Mouse (Mus musculus) kidney, embryonic 15.5 days (tissue): ENCODE data around the gene Cse1l. TPM values are rescaled to one million over a fixed set of nuclear protein-coding genes. Genes with fewer than 3 reads are reported as not detected.

Experiments used
- ATAC-seq: fragments of 200-750 bp; cut with Nextera tagmentation; replicated peaks from 2 replicates; pipeline ENCODE4 v1.8.0; 2017; ENCODE audit warnings: moderate TSS enrichment; ENCODE audit not compliant: low FRiP score
- H3K27ac ChIP-seq: fragments of 300-500 bp; sonication (generic); 2 replicates; pipeline ENCODE4 v1.5.1; 2015; ENCODE audit warnings: mild to moderate bottlenecking, inconsistent platforms
- H3K27me3 ChIP-seq: fragments of 300-500 bp; sonication (generic); 2 replicates; pipeline ENCODE4 v1.6.1; 2015; ENCODE audit warnings: inconsistent platforms
- H3K36me3 ChIP-seq: fragments of 300-500 bp; sonication (generic); 2 replicates; pipeline ENCODE4 v1.6.1; 2015; ENCODE audit warnings: inconsistent platforms
- H3K4me1 ChIP-seq: fragments of 300-500 bp; sonication (generic); 2 replicates; pipeline ENCODE4 v1.6.1; 2015; ENCODE audit warnings: inconsistent platforms
- H3K4me2 ChIP-seq: fragments of 300-500 bp; sonication (generic); 2 replicates; pipeline ENCODE4 v1.6.1; 2015; ENCODE audit warnings: moderate library complexity, mild to moderate bottlenecking, inconsistent platforms
- H3K4me3 ChIP-seq: fragments of 300-500 bp; sonication (generic); replicated peaks from 2 replicates; pipeline ENCODE4 v1.5.1; 2015; ENCODE audit warnings: mild to moderate bottlenecking, inconsistent platforms
- H3K9ac ChIP-seq: fragments of 300-500 bp; sonication (generic); 2 replicates; pipeline ENCODE4 v1.6.1; 2015; ENCODE audit warnings: mild to moderate bottlenecking, inconsistent platforms
- H3K9me3 ChIP-seq: fragments of 300-500 bp; sonication (generic); replicated peaks from 2 replicates; pipeline ENCODE4 v1.6.1; 2016; ENCODE audit warnings: inconsistent platforms
- WGBS: fragments of 180-500 bp; shearing (Covaris S2); methylation state at CpG from one replicate; pipeline ENCODE4 v1.1.7; 2015; ENCODE audit warnings: mixed read lengths; 5-methylcytosine and 5-hydroxymethylcytosine counted together
- polyA plus RNA-seq: library from polyadenylated mRNA; unstranded; fragments of >200 nt; fragmentation: Nextera tagmentation; extraction: Ambion mirVana; gene quantifications from 2 replicates; pipeline ENCODE4 v1.2.1, GENCODE M21; 2015

The Cse1l gene
- polyA plus RNA-seq, 1 experiment from 2014 or later, result 138 TPM

DNA sequence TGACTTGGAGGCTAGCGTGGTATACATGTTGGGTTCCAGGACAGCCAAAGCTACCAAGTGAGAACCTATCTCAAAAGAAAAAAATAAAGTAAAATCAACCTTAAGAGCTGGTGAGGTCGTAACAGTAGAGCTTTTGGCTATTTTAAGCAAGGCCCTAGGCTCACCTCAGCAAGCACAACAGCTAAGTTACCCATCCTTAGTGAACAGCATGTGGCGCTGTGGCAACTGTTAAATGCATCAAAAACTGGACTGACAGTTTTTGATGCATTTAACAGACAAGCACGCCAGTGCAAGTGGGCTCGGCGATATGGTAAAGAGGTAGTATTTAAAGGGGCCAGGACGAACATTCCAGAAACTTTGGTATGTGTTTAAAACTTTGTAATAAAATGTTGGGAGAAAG lies 85.0 kb downstream of the Cse1l start:
- no peak overlapping the region for H3K9ac ChIP-seq

DNA sequence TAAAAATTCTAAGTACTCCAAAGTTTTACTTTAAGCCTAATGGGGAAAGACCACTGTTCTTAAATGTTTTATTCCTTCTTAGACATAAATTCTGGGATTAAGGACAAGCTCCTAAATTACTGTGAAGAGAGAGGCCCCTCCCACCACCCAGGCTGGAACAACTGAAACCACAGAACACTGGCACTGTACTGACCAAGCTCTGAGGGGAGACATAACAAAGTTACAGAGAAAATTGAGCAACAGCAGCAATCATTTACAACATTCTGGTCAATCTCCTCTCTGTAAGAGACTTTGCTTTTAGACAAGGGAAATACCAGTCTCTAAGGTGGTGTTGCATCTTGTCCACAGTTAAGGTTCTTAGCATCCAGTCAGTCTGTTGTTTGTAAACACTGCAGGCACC lies 86.1 kb downstream of the Cse1l start:
- Histone ChIP-seq H3K27ac (no peak overlapping the region), H3K9ac (no peak overlapping the region), H3K27me3 (no peaks in the 10 kb centered on the region), H3K9me3 (no peaks in the 10 kb centered on the region), H3K4me3 (no peak overlapping the region), H3K4me2 (no peak overlapping the region), H3K36me3 (no peaks in the 10 kb centered on the region), H3K4me1 (peaks cover 57% of the 10 kb centered on the region)
- no peak for ATAC-seq

More for the DNA sequence above, 85.0 kb downstream of the Cse1l start:
- no peak for ATAC-seq
- no peaks in the 10 kb centered on the region for H3K27me3 ChIP-seq
- no peak overlapping the region for H3K27ac ChIP-seq
- peaks cover 51% of the 10 kb centered on the region for H3K4me1 ChIP-seq
- no peaks in the 10 kb centered on the region for H3K36me3 ChIP-seq
- no peaks in the 10 kb centered on the region for H3K9me3 ChIP-seq
- no peak overlapping the region for H3K4me3 ChIP-seq
- WGBS, result 77% methylated on average over 7 of the region's 7 CpGs
- no peak overlapping the region for H3K4me2 ChIP-seq

DNA sequence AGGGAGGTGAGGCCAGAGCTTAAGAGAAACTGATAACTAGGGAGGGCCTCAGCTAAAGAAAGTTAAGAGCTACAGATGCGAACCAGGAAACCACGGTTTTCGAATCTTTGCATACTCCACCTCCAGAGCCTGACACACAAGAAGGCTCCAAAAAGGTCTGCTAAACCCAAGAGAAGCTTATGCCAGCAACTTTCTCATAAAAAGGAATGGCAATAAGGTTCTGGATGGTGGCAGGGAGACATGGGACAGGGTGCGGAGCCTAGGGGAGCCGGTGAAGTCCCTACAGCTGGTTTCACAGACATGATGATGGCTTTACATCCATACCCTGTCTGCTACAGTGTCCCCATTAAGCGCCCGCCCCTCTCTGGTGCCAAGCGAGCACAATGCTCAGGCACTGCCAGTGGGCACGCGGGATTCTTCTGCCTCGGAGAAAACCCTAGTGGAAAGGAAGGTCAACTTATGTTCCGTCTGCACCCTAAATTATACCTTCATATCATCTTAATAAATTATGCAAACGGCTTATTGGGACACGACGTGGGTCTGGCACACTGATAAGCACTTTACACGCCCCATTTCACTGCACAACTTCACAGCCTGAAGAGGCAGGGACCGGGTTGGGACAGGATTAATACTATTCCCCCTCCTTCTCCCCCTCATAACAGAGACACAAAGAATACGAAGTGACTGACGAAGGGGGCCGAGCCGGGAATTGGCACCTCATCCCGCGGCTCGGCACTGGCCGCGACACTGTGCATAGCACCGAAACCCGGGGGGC lies 89.4 kb downstream of the Cse1l start:
- H3K4me2 ChIP-seq, result peak overlapping the region; percentile 87
- no peaks in the 10 kb centered on the region for H3K9me3 ChIP-seq
- H3K4me3 ChIP-seq, result peak overlapping the region; percentile 91
- no peaks in the 10 kb centered on the region for H3K36me3 ChIP-seq
- H3K27me3 ChIP-seq, result no peaks in the 10 kb centered on the region
- peaks cover 47% of the 10 kb centered on the region for H3K4me1 ChIP-seq
- peak overlapping the region; percentile 95 for H3K27ac ChIP-seq
- ATAC-seq, result peak; percentile 15; the same call in 1 of the 2 replicates
- WGBS, result 2% methylated on average over 28 of the region's 28 CpGs
- H3K9ac ChIP-seq, result peak overlapping the region; percentile 95

Other genes starting within 250 kb of the Cse1l start
- 16.0 TPM in 2 replicates for gene Prex1, start 192.2 kb upstream of the Cse1l start, polyA plus RNA-seq
- 8.3 and 8.5 TPM in 2 replicates for gene Trp53rkb, start 113.5 kb upstream of the Cse1l start, polyA plus RNA-seq
- 4.3 and 4.4 TPM in 2 replicates for gene Arfgef2, start 100.5 kb upstream of the Cse1l start, polyA plus RNA-seq
- gene Stau1, start 90.3 kb downstream of the Cse1l start, polyA plus RNA-seq, result 86.4 and 88.7 TPM in 2 replicates
- 57.7 and 59.4 TPM in 2 replicates for gene Ddx27, start 109.2 kb downstream of the Cse1l start, polyA plus RNA-seq
- gene Znfx1, start 157.0 kb downstream of the Cse1l start, polyA plus RNA-seq, result 9.5 and 10.2 TPM in 2 replicates